Mouse (Mus musculus) frontal cortex, adult 2 months (tissue): ENCODE data around the gene Aco1. TPM values are rescaled to one million over a fixed set of nuclear protein-coding genes. Genes with fewer than 3 reads are reported as not detected.
A peak's percentile ranks its signal among the peaks of the same experiment; 100 is the strongest.

Experiments
- DNase-seq, 2 experiments: peaks; one replicate each; pipeline ENCODE4 v3.0.0; 2022; ENCODE audit warnings: low spot score in 1 of 2; ENCODE audit errors: extremely low spot score in 1 of 2
- polyA plus RNA-seq: library from polyadenylated mRNA; depleted of rRNA; stranded (reverse); fragments of >200 nt; gene quantifications from 2 replicates; pipeline ENCODE4 v1.2.3, GENCODE M21; 2012

Gene Aco1
- polyA plus RNA-seq, 1 experiment: 27.0 TPM

- no peak for DNase-seq
Observed at GRCm38 (mm10) chr4:40156582-40157499, 14.0 kb downstream of the Aco1 start.

DNA sequence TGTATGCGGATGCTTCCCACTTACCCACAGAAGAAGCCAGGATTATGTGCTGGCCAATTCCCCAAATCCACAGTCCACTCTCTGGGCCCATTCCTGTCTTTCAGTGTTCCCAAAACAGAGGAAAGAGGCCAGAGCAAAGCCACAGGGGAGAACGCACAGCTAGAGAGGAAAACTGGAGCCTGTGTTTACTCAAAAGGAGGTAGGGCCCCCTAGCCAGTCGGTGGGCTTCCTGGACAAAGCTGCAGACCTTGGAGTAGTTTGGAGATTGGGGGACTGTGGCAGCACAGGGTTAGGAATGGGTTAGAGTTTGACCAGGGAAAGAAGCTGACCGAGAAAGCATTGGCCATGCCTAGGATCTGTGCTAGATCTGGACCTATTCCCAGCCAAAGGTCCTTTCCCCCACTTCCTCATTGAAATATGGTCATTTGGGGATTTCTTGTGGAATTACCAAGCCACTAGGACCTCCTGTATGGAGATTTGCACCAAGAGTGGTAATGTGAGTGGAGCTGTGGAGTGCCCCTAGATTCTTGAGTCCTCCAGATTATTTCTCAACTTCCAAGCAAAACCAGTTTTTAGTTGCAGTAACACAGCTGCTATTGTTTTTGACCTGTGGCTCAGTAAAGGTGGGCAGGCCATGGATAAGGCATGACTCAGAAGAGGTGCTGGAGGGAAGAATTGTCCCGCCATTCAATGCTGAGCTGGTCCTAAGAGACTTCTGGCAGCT lies 14.8 kb downstream of the Aco1 start:
- no peak for DNase-seq

DNA sequence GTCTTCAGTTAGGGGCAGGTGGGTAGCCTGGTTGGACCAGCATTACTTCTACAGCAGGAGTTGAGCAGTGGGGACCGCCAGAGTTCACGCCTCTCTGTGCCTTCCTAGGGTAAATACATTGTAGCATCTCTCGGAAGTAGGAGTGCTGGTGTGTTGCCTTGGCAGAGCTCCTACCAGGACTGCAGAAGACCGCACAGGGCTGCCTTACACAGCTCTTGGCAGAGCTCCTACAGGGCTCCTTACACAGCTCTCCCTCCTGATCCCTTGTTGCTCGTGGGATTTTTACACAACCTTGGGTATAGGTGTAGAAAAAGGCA lies 15.3 kb downstream of the Aco1 start:
- DNase-seq: no peak

GRCm38 (mm10) chr4:40160591-40161434 lies 17.9 kb downstream of the Aco1 start:
- DNase-seq: no peak

DNA sequence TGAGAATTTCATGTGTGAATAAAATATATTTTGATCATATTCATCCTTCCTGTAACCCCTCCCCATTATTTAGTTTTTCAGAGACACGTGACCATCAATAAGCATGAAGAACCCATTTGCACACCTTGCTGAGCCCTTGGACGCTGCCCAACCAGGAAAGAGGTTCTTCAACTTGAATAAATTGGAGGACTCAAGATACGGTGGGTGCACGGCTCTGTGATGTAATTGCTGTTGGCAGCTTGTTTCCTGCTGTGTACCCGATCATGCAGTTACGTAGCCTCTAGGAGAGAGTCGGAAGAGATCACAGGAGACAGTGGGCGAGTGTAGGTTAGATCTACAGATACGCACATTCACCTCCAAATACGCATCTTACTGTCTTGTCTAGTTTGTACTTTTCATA lies 20.8 kb downstream of the Aco1 start:
- no peak for DNase-seq

GRCm38 (mm10) chr4:40171477-40171876 lies 28.6 kb downstream of the Aco1 start:
- DNase-seq: no peak

DNA sequence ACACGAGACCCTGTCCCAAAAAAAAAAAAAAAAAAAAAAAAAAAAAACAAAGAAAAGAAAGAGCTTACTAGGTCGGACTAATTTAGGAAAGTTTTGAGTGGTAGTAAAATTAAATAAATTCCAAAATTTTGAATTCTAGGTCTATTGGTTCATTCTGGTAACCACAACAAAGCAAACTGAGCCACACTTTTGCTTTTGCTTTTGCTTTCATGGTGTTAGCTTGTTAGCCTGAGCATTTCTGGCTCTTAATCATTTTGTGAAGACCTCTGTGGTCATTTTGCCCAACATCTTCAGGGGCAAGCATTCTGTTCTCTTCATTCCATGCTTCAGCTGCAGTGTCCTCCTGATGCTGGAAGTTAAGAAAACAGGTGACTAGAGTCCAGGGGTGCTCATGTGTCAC lies 29.5 kb downstream of the Aco1 start:
- no peak for DNase-seq

DNA sequence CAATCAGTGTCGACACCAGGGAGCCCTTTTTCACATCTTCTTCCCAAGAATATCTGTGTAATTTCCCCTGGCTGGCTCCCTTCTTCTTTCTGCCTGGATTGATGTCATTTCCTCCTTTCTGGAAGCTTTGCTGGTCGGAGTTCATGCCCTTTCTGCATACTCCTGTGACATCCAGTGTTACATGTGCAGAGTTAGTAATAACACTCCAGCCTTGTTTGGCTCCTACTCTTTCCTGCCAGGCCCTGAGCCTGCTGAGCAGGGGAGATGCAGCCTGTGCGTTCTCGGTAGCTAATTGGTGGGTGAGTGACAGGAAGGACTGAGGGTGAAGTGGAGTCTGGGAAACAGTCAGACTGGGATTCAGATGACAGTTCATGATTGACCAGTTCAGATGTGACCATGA lies 31.4 kb downstream of the Aco1 start:
- DNase-seq: no peak

DNA sequence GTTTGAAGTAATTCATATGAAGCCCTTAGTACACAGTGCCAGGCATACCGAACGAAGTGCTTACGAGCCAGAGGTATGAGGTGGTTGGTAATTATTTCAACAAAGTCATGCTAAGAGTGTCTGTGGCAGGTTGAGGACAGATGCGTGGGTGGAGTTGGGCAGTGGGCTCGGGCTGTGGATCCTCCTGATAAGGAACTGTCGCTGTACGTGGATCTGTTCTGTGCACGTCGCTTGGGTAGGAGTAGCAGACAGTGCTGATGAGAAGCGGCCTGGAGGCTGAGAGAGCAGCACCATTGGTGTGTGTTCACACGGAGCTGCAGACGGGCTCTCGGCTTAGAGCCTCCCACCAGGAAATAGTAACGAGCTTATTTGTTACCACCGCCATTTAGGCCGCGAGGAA lies 35.7 kb downstream of the Aco1 start:
- DNase-seq: no peak

GRCm38 (mm10) chr4:40180046-40180445 lies 37.2 kb downstream of the Aco1 start:
- no peak for DNase-seq

GRCm38 (mm10) chr4:40181681-40182080 lies 38.8 kb downstream of the Aco1 start:
- no peak for DNase-seq

DNA sequence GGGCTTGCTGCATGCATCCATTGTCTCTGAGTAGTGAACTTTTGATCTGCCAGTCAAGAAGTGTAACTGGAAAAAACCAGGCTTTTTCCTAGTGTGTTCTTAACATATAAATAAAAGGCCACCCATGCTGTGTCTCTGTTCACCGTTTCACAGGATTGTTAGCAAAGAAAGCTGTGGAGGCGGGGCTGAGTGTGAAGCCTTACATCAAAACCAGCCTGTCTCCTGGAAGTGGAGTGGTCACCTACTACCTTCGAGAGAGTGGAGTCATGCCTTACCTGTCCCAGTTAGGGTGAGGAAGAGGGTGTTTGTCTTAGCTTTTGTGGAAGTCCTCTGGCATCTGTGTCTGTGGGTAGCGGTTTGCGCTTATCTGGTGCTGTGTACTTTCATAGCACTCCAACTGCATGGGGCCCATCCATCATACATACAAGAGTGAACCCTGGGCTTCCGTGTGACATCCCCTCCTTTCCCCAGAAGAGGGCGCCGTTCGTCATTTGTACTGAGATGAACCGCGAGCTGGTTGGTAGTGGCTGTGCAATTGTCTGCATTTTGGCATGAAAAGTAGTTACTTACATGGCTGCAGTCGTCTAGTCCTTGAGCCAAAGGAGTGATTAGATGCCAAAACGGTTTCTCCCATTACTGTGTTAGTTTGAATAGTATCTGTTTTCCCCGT lies 39.9 kb downstream of the Aco1 start:
- peak; percentile 18 to 78 for DNase-seq

DNA sequence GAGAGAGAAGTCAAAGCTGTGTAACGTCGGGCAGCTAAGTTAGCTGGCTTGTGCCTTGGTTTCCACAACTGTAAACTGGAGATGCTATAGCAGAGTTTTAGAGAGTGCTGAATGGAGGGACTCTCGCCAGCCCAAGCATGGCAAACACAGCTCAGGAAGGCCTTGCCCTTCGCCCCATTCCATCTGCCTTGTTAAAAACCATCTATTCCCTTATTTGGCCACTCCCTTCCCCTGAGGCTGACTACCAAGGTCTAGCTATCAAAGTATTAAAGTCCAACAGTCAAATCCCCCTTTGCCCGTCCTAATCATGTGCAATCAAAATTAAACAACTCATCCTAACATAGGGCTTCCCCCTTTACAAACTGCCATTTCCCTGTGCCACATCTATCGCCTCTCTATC lies 40.9 kb downstream of the Aco1 start:
- DNase-seq: no peak

DNA sequence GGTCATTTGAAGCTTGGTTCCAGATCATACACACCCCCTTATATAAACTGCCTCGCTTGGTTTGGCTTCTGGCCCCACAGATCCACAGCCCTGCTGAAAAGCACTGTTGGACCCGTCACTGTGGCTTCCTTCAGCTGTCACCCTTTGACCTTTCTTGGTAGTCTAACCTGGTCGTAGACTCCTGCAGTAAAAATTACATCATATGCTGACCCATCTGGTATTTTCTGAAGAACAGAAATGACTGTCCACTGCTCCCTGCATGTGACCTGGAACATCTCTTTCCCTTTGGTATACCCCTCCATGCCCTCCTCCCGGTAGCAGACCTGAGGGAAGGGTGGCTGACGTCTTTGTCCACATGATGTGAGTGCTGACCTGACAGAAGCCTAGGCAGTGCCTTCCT lies 41.6 kb downstream of the Aco1 start:
- no peak for DNase-seq

- DNase-seq: no peak
Observed at GRCm38 (mm10) chr4:40187956-40188355, 45.1 kb downstream of the Aco1 start.

DNA sequence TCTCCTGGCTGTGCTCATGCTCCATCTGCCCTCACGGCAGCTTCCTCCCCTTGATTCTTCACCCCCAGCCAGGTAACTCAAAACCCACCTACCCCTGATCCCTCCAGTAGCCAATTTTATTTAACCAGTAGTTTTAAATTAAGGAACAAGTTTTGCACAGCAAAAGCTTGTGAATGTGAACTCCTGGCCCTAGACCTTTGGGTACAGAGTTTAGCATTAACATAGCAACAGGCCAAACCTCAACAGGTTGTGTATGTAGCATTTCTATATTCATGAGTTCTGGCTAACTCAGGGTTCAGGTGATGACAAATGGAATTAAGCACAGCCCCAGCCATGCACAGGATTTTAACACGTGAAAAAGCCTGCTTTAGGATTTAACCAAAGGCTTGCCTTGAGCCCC lies 49.4 kb downstream of the Aco1 start:
- DNase-seq: no peak

DNA sequence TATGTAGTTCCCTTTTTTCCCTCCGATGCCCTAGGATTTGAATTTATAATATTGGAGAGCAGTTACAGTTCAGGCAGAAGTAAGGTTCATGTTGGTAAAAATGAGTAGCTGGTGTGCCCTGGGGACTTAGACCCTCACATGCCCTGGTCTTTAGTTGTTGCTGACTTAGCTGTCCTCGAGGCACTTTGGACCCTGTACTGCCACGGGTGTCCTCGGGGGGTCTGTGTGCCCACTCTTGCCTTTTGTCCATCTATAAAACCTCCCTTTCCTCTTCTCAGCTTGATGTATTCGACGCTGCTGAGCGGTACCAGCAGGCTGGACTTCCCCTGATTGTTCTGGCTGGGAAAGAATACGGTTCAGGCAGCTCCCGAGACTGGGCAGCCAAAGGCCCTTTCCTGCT lies 50.6 kb downstream of the Aco1 start:
- no peak for DNase-seq

DNA sequence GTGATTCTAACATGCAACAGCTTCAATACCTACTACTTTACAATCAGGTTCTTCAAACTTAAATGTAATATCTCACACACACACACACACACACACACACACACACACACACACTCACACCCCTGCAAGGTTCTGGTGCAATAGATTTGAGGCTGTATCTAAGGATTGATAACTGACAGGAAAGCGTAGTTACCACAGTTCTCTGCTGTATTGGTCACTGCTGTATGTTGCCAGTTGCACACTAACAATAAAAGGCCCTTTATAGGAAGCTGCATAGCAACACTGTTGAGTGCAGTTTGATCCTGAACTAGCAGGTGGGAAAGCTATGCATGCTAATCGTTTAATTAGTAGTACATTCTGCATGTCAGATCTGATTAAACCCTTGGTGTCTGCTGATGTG lies 52.5 kb downstream of the Aco1 start:
- no peak for DNase-seq

DNA sequence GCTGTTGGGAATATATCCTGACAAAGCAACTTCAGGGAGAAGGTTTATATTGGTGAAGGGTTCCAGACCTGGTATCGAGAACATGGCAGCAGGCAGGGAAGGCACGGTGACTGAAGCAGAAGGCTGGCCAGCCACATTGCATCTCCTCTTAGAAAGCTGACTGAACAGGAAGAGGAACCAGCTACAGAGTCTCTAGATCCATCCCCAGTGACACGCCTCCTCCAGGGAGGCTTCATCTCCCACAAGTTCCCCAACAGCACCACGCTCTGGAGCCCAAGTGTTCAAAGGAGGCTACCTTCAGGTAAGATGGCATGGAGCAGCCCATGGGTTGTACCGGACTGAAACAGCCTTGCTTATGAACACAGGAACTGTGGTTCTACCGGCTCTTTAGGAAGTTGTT lies 59.3 kb downstream of the Aco1 start:
- no peak for DNase-seq

DNA sequence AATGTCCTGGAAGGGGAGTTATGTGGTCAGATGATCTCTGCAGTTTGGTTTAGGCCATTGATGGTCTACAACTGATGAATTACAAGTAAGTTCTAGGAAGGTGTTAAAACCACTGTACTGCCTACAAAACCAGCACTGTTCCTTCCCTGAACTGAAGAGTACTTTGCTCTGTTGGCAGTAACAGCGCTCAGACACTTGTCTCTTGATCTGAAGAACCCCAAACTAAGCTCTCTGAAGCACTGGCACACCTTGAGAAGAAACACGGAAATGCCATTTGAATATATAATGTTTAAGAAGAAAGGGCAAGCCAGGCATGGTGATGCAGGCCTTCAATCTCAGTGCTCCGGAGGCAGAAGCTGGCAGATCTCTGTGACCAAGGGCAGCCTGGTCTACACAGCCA lies 61.5 kb downstream of the Aco1 start:
- DNase-seq: no peak
